Mouse (Mus musculus): ENCODE results near the gene Tnc. TPM values are rescaled to one million over a fixed set of nuclear protein-coding genes. Genes with fewer than 3 reads are reported as not detected.

Tnc gene
- polyA plus RNA-seq (2015; fragmentation: Illumina TruSeq; extraction: RNeasy Lipid Tissue Mini Kit (QIAGEN cat#74804); ENCODE audit: low read depth, low replicate concordance) = 1.8 TPM

DNA sequence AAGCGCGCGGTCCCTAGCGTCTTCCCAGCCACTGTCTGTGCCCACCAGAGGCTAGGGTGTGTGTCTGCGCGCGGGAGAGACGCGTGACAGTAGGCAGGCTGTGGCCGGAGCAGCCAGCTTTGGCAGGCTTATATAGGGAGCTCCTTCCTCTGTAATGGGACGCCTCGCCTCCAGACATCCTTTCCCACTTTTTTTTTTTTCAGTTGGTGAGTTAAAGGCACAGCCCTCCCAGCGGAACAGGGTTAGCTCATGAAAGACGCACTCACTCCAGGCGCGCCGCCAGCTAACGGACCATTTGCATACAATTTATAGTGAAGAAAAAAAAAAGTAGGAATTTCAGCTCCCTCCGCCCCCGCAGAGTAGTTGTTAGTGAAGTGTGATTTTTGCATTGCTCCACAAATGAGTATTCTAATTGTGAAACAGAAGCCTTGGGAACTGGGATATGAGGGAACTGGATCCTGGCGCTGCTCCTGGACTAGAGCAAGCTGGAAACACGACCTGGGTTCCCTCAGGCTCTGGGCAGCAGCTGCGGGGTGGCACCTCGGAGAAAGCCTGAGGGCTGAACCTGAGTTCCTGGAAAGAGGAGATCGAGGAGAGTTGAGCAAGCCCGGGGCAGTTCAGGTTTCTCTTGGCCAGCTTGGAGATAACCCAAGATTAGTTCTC is at the start of gene Tnc:
TSS of gene Tnc (minus strand) at position 185 of the 663 bp plus-strand sequence.

Other genes with a start within 250 kb of the Tnc start
- not detected for gene Tnfsf8, start 185.7 kb downstream of the Tnc start, polyA plus RNA-seq (2015; fragmentation: Illumina TruSeq; extraction: RNeasy Lipid Tissue Mini Kit (QIAGEN cat#74804); ENCODE audit: low read depth, low replicate concordance)